Mouse (Mus musculus) Muller cell, postnatal 12 days (primary cell): ENCODE measurements around the gene Olfr1107.

Experiments used
- DNase-seq: peaks from one replicate; pipeline ENCODE4 v3.0.0-alpha.2; 2015; ENCODE audit errors: inconsistent ontology term

Olfr1107 gene

DNA sequence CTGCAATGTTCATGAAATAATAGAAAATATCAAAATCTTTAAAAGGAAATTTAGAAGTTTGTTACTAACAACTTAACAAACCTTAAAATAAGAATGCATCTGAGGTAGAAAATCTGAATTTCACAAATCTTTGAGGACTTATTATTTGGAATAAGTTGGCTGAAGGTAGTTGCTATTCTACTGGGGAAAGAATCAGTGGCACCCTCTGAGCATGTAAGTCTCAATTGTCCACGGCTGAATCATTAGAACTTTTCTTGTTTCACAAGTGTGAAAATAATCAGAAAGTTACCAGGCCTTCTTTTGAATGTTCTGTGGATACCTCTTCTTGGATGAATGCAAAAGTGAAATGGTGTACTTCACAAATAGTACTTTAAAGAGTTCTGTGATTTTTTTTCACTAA lies at the start of gene Olfr1107:
Olfr1107 (minus strand) TSS at position 101 of the 400 bp plus-strand sequence.
- no peak for DNase-seq

- DNase-seq, result no peak
Observed at GRCm38 (mm10) chr2:87114467-87114866, 38.9 kb upstream of the Olfr1107 start, which contains the start of gene Olfr259. Gene Olfr259, minus strand, starts transcription at chr2:87114567.

DNA sequence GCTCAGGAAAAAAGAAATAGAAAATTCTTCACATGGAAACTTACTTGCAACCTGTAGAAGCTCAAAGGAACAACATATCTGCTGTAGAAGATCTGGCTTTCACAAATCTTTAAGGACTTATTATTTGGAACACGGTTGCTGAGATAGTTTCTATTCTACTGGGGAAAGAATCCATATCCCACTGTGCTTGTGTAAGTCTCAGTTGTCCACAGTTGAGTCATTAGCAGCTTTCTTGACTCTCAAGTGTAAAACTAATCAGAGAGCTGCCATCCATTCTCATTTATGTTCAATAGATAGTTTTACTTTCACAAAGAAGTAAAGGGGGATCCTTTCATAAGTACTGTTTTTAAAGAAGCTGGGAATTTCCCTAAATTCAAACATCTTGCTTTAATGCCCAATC lies 20.3 kb upstream of the Olfr1107 start, which contains the start of gene Olfr1109:
Olfr1109 (minus strand) TSS at position 101 of the 400 bp plus-strand sequence.
- no peak for DNase-seq

- no peak for DNase-seq
Observed at GRCm38 (mm10) chr2:87052173-87052572, 23.4 kb downstream of the Olfr1107 start, which contains the start of gene Olfr1106. Gene Olfr1106, minus strand, starts transcription at chr2:87052273.

GRCm38 (mm10) chr2:87036431-87036830 lies 39.2 kb downstream of the Olfr1107 start, which contains the start of gene Olfr1105:
Gene Olfr1105, minus strand, starts transcription at chr2:87036531.
- no peak for DNase-seq

DNA sequence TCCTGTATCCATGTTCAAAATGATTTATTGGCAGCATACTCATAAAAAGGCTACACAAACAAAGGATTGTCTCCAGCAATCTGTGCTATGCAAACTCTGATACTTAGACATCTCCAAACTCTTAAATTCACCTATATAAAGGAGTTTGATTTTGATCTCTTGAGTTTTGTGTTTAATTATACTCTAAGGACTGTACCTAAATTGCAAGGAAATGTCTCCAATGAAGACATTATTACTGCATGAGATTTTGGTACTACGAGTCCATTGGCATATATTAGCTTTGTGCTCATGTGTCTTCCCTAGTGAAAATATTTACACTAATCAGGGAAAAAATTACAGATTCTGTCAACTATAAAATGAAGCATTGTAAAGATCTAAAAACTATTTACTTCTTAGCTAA lies 48.6 kb downstream of the Olfr1107 start, which contains the start of gene Olfr1104:
Olfr1104 (minus strand) TSS at position 101 of the 400 bp plus-strand sequence.
- no peak for DNase-seq
